Comparison of ENCODE assay signal across 10 mouse cellular contexts in the genomic region with DNA sequence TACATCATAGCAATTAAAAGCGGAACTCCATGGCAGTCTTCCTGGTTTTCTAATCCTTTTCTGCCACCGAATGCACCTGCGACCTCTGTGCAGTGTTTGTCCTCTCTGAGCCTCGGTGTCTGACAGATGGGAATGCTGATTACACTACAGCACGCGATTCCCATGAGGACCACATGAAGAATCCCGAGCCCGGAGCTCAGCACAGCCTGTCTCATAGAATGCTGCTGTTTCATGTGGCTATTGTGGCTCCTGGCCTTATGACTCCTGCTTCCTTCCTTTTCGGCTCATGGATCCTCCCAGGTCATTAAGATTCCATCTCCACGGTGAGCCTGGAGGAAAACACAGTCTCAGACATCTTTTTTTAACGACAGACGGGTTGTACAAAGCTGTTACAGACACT. TPM values are rescaled to one million over a fixed set of nuclear protein-coding genes. Genes with fewer than 3 reads are reported as not detected.
DNase-seq lines count a peak whose midpoint lies in the region; ATAC-seq lines count a peak whose summit lies in the region.
"Had no signal": no experiment of that assay in that cellular context is flagged by ENCODE, and none has a peak within 500 bp of the region (broad histone marks: within the 10 kb centered on the region; RNA-seq: fewer than 3 reads in every experiment).

No protein-coding gene starts in this region.

- peak overlapping the region; percentile 43 for H3K27ac ChIP-seq in lung, embryonic 16.5 days (ENCODE audit: low read length)
- H3K27ac ChIP-seq: heart, embryonic 13.5 days; macrophage had no signal

- H3K4me1 ChIP-seq in lung, embryonic 16.5 days (replicated peaks; ENCODE audit: control insufficient read depth, insufficient read depth, low read length): no peaks in the 10 kb centered on the region

- no peaks in the 10 kb centered on the region for H3K27me3 ChIP-seq in lung, embryonic 16.5 days (ENCODE audit: control insufficient read depth, insufficient read depth, low read depth, low read length)
- H3K27me3 ChIP-seq: heart, embryonic 13.5 days had no signal

- no peaks in the 10 kb centered on the region for H3K9me3 ChIP-seq in lung, embryonic 16.5 days (ENCODE audit: control insufficient read depth, low read length)
- H3K9me3 ChIP-seq: heart, embryonic 13.5 days had no signal

- H3K4me2 ChIP-seq in lung, embryonic 16.5 days (ENCODE audit: low read depth, low read length): no peak overlapping the region
- H3K4me2 ChIP-seq: heart, embryonic 13.5 days had no signal

- H3K36me3 ChIP-seq in lung, embryonic 16.5 days (ENCODE audit: control insufficient read depth, insufficient read depth, low read length): no peaks in the 10 kb centered on the region
- H3K36me3 ChIP-seq: heart, embryonic 13.5 days had no signal

- peak; percentile 51; the same call in 1 of the 2 replicates for ATAC-seq in lung, embryonic 16.5 days (ENCODE audit: low read depth)

- DNase-seq in adrenal gland, adult 2 months: peak; percentile 20
- no peak for DNase-seq in adrenal gland, postnatal 25 days
- DNase-seq in lung, postnatal 25 days (ENCODE audit: low spot score): no peak
- peak; percentile 59 for DNase-seq in kidney, adult 9 months
- DNase-seq in retina, postnatal 1 day: peak; percentile 13
- no peak for DNase-seq in testis, postnatal 14 days (ENCODE audit: low spot score)
- no peak for DNase-seq in ovary, postnatal 36 days (ENCODE audit: low spot score)

- no peak overlapping the region for H3K4me3 ChIP-seq in lung, embryonic 16.5 days (ENCODE audit: low read length)
- H3K4me3 ChIP-seq: heart, embryonic 13.5 days had no signal

- H3K9ac ChIP-seq in lung, embryonic 16.5 days (ENCODE audit: low read length): no peak overlapping the region
- H3K9ac ChIP-seq: heart, embryonic 13.5 days had no signal

- 46% methylated on average over 12 of the region's 12 CpGs for WGBS in lung, embryonic 16.5 days

RNA-seq across cellular contexts. Expression of a gene that starts 18.6 kb away (rescaled TPM):
- 100 to 1,000 TPM in 1 of 2 experiments, 10 to 100 TPM in 1; 97.8 to 144 TPM for total RNA-seq in adrenal gland, adult 2 months (2021)
- polyA plus RNA-seq in adrenal gland, adult 2 months (2012; rRNA removed): 25.1 and 27.9 TPM in 2 replicates
- total RNA-seq in adrenal gland, postnatal 25 days (2021): 90.6 and 116 TPM in 2 replicates
- 101 and 104 TPM in 2 replicates for polyA plus RNA-seq in lung, embryonic 16.5 days (2015; fragmentation: Nextera tagmentation; extraction: Ambion mirVana)
- polyA plus RNA-seq: macrophage had no signal

Comparison
In these comparisons a context has a peak if more than half of its experiments do, and no peak if none do; other contexts are left out.
1. DNase-seq: peak in adrenal gland, adult 2 months (single experiment), kidney, adult 9 months (single experiment) and retina, postnatal 1 day (single experiment); none in adrenal gland, postnatal 25 days (single experiment), lung, postnatal 25 days (single experiment), testis, postnatal 14 days (single experiment) and ovary, postnatal 36 days (single experiment).